Mouse (Mus musculus) kidney, adult 2 months (tissue): ENCODE measurements around the gene Onecut1.

ENCODE experiments used
- CTCF ChIP-seq: fragments of 200-500 bp; conservative IDR thresholded peaks from 2 replicates; pipeline ENCODE4 v1.5.1; 2011; ENCODE audit warnings: low read depth, mild to moderate bottlenecking, control low read depth, low read length, moderate library complexity, mixed read lengths; ENCODE audit not compliant: insufficient read depth, insufficient read length
- POLR2A ChIP-seq: fragments of 200-500 bp; IDR thresholded peaks from one replicate; pipeline ENCODE4 v1.6.1; 2011; ENCODE audit warnings: low read depth, low read length, control low read depth

DNA sequence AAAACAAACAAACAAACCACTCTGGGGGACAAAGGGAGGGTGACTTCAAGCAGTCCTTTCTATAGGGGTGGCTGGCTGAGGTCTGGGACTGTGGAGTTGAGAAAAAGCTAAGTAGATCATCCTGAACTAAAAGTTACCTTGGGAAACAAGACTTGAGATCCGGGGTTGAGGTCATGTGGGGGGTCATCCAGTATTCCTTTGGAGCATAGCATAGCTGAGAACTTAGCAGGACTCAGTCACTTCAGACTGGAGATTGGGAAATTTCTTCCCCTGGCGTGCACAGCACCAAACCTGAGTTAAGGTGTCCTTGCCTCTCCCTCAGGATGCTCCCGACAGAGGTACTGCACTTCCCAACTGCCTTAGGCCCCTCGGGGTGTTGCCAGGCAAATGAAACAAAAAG lies 9.4 kb upstream of the Onecut1 start:
- TF ChIP-seq CTCF, result no peak
- TF ChIP-seq POLR2A, result no peak
